Mouse (Mus musculus): ENCODE measurements around the gene Il33.
"Not testable (repeated sequence)": the region's sequence is repeated elsewhere in the genome, so short reads cannot be mapped to it uniquely, and the experiment has no call there.

Il33 gene

GRCm38 (mm10) chr19:29940239-29940638, 15.3 kb downstream of the Il33 start:
- no peak for DNase-seq

GRCm38 (mm10) chr19:29941208-29941607, 16.3 kb downstream of the Il33 start:
- DNase-seq = no peak

- DNase-seq = peak; percentile 56 to 76
These were observed 17.4 kb downstream of the Il33 start for GRCm38 (mm10) chr19:29942358-29942757.

GRCm38 (mm10) chr19:29944426-29944825, 19.5 kb downstream of the Il33 start:
- DNase-seq = no peak

GRCm38 (mm10) chr19:29944935-29945334, 20.0 kb downstream of the Il33 start:
- not testable (repeated sequence) for DNase-seq

GRCm38 (mm10) chr19:29945557-29946422, 20.9 kb downstream of the Il33 start:
- DNase-seq = no peak

GRCm38 (mm10) chr19:29946423-29946716, 21.5 kb downstream of the Il33 start:
- no peak for DNase-seq

GRCm38 (mm10) chr19:29947056-29947455, 22.1 kb downstream of the Il33 start:
- DNase-seq = no peak

- DNase-seq = peak; percentile 85 to 91
These were observed 23.2 kb downstream of the Il33 start for GRCm38 (mm10) chr19:29947891-29948801.

GRCm38 (mm10) chr19:29952538-29952937, 27.6 kb downstream of the Il33 start:
- DNase-seq = no peak

- DNase-seq = no peak
These were observed 28.9 kb downstream of the Il33 start for GRCm38 (mm10) chr19:29953833-29954232.

GRCm38 (mm10) chr19:29955454-29955853, 30.5 kb downstream of the Il33 start:
- no peak for DNase-seq

- DNase-seq = no peak
These were observed 36.0 kb downstream of the Il33 start for GRCm38 (mm10) chr19:29960906-29961305.

GRCm38 (mm10) chr19:29961842-29962241, 36.9 kb downstream of the Il33 start:
- no peak for DNase-seq

GRCm38 (mm10) chr19:29963598-29964092, 38.7 kb downstream of the Il33 start:
- DNase-seq = no peak

- DNase-seq = no peak
These were observed 43.0 kb downstream of the Il33 start for GRCm38 (mm10) chr19:29967960-29968359.

GRCm38 (mm10) chr19:29973396-29973795, 48.5 kb downstream of the Il33 start:
- peak in 1 of 2 experiments; percentile 26 for DNase-seq

GRCm38 (mm10) chr19:29978847-29979246, 53.9 kb downstream of the Il33 start:
- DNase-seq = peak in 1 of 2 experiments; percentile 21

- no peak for DNase-seq
These were observed 54.7 kb downstream of the Il33 start for GRCm38 (mm10) chr19:29979452-29980089.

GRCm38 (mm10) chr19:29984208-29985005, 59.5 kb downstream of the Il33 start:
- peak; percentile 13 to 31 for DNase-seq

GRCm38 (mm10) chr19:29986464-29987091, 61.7 kb downstream of the Il33 start:
- DNase-seq = no peak

Data from lung, adult 18-20 months (tissue).